Mouse (Mus musculus) regulatory T cell (primary cell): ENCODE results near the gene Oosp2.

Experiments used
- in situ Hi-C: fragments of 300-600 bp; cut with MboI, MseI; formaldehyde crosslinking; loops from one replicate; pipeline ENCODE4 v1.15.1; 2025; ENCODE audit warnings: high pct_unique_total_duplicates

Oosp2 gene

GRCm38 (mm10) chr19:11608172-11608571, 52.2 kb downstream of the Oosp2 start:
- in situ Hi-C loops, result loop anchor here (5.0 kb wide), 2 partner anchors 159 to 261 kb away; no protein-coding TSS in a partner anchor

GRCm38 (mm10) chr19:11604603-11605002, 55.8 kb downstream of the Oosp2 start, which contains the start of gene Ms4a6d:
TSS of gene Ms4a6d (minus strand) at chr19:11604849.
- in situ Hi-C loops, result loop anchor here (5.0 kb wide), 3 partner anchors 137 to 257 kb away; partner anchors contain the start of gene Ms4a6c

- in situ Hi-C loops, result loop anchor here (5.0 kb wide), 1 partner anchor 135 kb away; the partner anchor contains the start of gene Ms4a6c
Measured at GRCm38 (mm10) chr19:11602026-11602425, 58.3 kb downstream of the Oosp2 start.

GRCm38 (mm10) chr19:11601349-11601748, 59.0 kb downstream of the Oosp2 start:
- in situ Hi-C loops, result loop anchor here (5.0 kb wide), 1 partner anchor 134 kb away; the partner anchor contains the start of gene Ms4a6c
